Mouse (Mus musculus): ENCODE measurements at regions not wholly inside any gene's neighbourhood (a gene's known extent, or its start where the extent isn't known, plus 50 kb on each side); places are given as distances from the start of the nearest gene placed in this dataset.

DNA sequence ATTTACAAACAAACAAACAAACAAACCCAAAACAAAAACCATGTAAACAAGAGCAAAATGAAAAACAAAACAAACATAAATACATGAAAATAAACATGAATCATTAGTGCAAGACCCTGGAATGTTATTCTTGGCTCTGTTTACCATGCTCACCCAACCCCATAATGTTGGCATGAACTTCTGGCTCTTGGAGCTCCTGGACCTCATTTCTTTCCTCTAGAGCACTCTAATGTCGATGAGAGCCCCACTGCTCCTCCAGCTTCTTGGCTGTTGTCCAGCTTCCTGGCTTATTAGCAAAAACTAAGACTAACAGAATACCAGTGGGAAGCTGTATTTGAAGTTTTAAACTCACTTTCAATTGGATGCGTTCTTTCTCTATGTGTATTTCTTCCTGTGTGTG lies 81.3 kb upstream of the Gm21830 start:
- DNase-seq (ENCODE audit: low spot score in 2 of 2), result peak in 1 of 2 experiments; percentile 68

DNA sequence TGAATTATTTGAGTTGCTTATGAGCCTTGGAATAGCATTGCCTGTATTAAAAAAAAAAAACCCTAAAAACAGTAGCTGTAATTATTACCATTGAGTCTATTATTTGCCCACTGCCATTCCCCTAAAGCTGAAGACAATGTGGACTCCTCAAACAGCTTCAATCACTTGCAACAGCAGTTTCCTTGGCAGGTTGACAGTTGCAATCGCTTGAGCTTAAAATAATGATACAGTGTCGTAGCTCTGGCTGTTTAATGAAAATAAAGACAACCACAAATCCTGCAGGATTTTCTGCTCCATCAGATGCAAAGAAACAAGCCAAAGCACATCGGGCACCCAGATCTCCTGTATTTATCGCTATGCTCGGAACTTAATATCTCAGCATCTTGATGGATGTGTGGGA lies 68.8 kb upstream of the Gm21830 start:
- DNase-seq (ENCODE audit: low spot score in 2 of 2), result no peak

All from layer of hippocampus, postnatal 14 days (tissue).